Mouse (Mus musculus): ENCODE results near the gene Gm37240. TPM values are rescaled to one million over a fixed set of nuclear protein-coding genes. Genes with fewer than 3 reads are reported as not detected.
"Not testable (repeated sequence)": the region's sequence is repeated elsewhere in the genome, so short reads cannot be mapped to it uniquely, and the experiment has no call there.

Gene Gm37240
- total RNA-seq, 2 experiments from 2014 or later = not detected

GRCm38 (mm10) chr3:84570501-84570900 is 1316.8 kb downstream of the Gm37240 start:
- ATAC-seq (replicated peaks; ENCODE audit: poor library complexity, severe bottlenecking) = peak; percentile 33

- peak; percentile 59 for ATAC-seq (replicated peaks; ENCODE audit: poor library complexity, severe bottlenecking)
Measured at GRCm38 (mm10) chr3:84569587-84569986, 1317.7 kb downstream of the Gm37240 start.

- ATAC-seq (replicated peaks; ENCODE audit: poor library complexity, severe bottlenecking) = no peak
Measured at GRCm38 (mm10) chr3:84568540-84568939, 1318.8 kb downstream of the Gm37240 start.

GRCm38 (mm10) chr3:84563415-84563814 is 1323.9 kb downstream of the Gm37240 start:
- ATAC-seq (replicated peaks; ENCODE audit: poor library complexity, severe bottlenecking) = no peak

GRCm38 (mm10) chr3:84562911-84563310 is 1324.4 kb downstream of the Gm37240 start:
- ATAC-seq (replicated peaks; ENCODE audit: poor library complexity, severe bottlenecking) = not testable (repeated sequence)

- ATAC-seq (replicated peaks; ENCODE audit: poor library complexity, severe bottlenecking) = no peak
Measured at GRCm38 (mm10) chr3:84558301-84558700, 1329.0 kb downstream of the Gm37240 start.

- ATAC-seq (replicated peaks; ENCODE audit: poor library complexity, severe bottlenecking) = no peak
Measured at GRCm38 (mm10) chr3:84555780-84556179, 1331.5 kb downstream of the Gm37240 start.

GRCm38 (mm10) chr3:84547177-84547576 is 1340.1 kb downstream of the Gm37240 start:
- ATAC-seq (replicated peaks; ENCODE audit: poor library complexity, severe bottlenecking) = peak; percentile 86

GRCm38 (mm10) chr3:84542450-84542849 is 1344.9 kb downstream of the Gm37240 start:
- ATAC-seq (replicated peaks; ENCODE audit: poor library complexity, severe bottlenecking) = peak; percentile 68

GRCm38 (mm10) chr3:84541881-84542280 is 1345.4 kb downstream of the Gm37240 start:
- ATAC-seq (replicated peaks; ENCODE audit: poor library complexity, severe bottlenecking) = no peak

- ATAC-seq (replicated peaks; ENCODE audit: poor library complexity, severe bottlenecking) = no peak
Measured at GRCm38 (mm10) chr3:84540640-84541039, 1346.7 kb downstream of the Gm37240 start.

- no peak for ATAC-seq (replicated peaks; ENCODE audit: poor library complexity, severe bottlenecking)
Measured at GRCm38 (mm10) chr3:84536987-84537386, 1350.3 kb downstream of the Gm37240 start.

GRCm38 (mm10) chr3:84533227-84533626 is 1354.1 kb downstream of the Gm37240 start:
- ATAC-seq (replicated peaks; ENCODE audit: poor library complexity, severe bottlenecking) = peak; percentile 71

GRCm38 (mm10) chr3:84529021-84529420 is 1358.3 kb downstream of the Gm37240 start:
- no peak for ATAC-seq (replicated peaks; ENCODE audit: poor library complexity, severe bottlenecking)

GRCm38 (mm10) chr3:84524952-84525351 is 1362.4 kb downstream of the Gm37240 start:
- ATAC-seq (replicated peaks; ENCODE audit: poor library complexity, severe bottlenecking) = no peak

- ATAC-seq (replicated peaks; ENCODE audit: poor library complexity, severe bottlenecking) = no peak
Measured at GRCm38 (mm10) chr3:84516163-84516562, 1371.2 kb downstream of the Gm37240 start.

- ATAC-seq (replicated peaks; ENCODE audit: poor library complexity, severe bottlenecking) = no peak
Measured at GRCm38 (mm10) chr3:84512774-84513515, 1374.4 kb downstream of the Gm37240 start.

GRCm38 (mm10) chr3:84505193-84505592 is 1382.1 kb downstream of the Gm37240 start:
- no peak for ATAC-seq (replicated peaks; ENCODE audit: poor library complexity, severe bottlenecking)

- ATAC-seq (replicated peaks; ENCODE audit: poor library complexity, severe bottlenecking) = peak; percentile 99
Measured at GRCm38 (mm10) chr3:84504291-84504690, 1383.0 kb downstream of the Gm37240 start.

GRCm38 (mm10) chr3:84502101-84502500 is 1385.2 kb downstream of the Gm37240 start:
- ATAC-seq (replicated peaks; ENCODE audit: poor library complexity, severe bottlenecking) = no peak

- no peak for ATAC-seq (replicated peaks; ENCODE audit: poor library complexity, severe bottlenecking)
Measured at GRCm38 (mm10) chr3:84500491-84500890, 1386.8 kb downstream of the Gm37240 start.

GRCm38 (mm10) chr3:84497718-84498117 is 1389.6 kb downstream of the Gm37240 start:
- ATAC-seq (replicated peaks; ENCODE audit: poor library complexity, severe bottlenecking) = no peak
